Mouse (Mus musculus): ENCODE results near the gene Zfp692. TPM values are rescaled to one million over a fixed set of nuclear protein-coding genes. Genes with fewer than 3 reads are reported as not detected.

The Zfp692 gene
- 27.5 TPM for total RNA-seq (2023)

DNA sequence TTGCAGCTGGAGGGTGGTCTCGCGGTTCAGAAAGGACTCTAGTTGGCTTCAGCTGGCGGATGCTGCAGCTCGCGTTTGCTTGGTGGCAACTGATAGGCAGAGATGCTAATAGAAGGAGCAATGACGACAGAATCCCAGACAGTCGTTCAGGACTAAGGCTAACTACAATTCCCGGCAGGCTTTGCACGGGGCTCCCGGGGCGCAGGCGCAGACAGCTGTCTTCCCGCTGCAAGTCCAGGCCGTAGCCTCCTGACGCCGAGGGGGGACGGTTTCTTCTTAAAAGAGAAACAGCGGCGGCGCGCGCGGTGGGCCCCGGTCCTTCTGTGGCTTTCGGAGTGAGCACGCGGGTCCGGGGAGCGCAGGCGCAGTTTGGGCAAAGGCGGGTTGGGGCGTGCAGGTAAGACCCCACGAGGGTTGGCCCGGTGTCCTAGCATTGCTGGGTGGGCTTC is at the start of gene Zfp692:
Gene Zfp692 (plus strand): TSS at position 210 of the 449 bp plus-strand sequence.

DNA sequence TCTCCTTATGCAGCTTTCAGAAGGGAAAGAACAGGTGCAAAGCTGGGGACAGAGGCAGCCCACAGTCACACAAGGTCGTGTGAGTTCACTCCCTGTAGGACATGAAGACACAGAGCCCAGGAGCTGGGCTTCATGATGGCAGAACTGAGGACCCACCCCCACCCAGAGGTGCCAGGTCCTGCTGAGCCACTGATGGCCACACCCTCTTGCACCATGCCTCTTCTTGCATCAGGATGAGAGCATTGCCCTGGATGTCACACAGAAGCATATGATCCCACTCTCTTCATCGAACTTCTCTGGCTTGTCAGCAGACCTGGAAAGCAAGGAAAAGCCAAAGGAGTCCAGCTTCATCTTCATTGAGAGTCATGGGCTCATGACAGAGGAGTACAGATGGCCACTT is 32.3 kb upstream of the Zfp692 start, which contains the start of gene 4930438A08Rik:
Gene 4930438A08Rik (plus strand): TSS at position 228 of the 400 bp plus-strand sequence.

DNA sequence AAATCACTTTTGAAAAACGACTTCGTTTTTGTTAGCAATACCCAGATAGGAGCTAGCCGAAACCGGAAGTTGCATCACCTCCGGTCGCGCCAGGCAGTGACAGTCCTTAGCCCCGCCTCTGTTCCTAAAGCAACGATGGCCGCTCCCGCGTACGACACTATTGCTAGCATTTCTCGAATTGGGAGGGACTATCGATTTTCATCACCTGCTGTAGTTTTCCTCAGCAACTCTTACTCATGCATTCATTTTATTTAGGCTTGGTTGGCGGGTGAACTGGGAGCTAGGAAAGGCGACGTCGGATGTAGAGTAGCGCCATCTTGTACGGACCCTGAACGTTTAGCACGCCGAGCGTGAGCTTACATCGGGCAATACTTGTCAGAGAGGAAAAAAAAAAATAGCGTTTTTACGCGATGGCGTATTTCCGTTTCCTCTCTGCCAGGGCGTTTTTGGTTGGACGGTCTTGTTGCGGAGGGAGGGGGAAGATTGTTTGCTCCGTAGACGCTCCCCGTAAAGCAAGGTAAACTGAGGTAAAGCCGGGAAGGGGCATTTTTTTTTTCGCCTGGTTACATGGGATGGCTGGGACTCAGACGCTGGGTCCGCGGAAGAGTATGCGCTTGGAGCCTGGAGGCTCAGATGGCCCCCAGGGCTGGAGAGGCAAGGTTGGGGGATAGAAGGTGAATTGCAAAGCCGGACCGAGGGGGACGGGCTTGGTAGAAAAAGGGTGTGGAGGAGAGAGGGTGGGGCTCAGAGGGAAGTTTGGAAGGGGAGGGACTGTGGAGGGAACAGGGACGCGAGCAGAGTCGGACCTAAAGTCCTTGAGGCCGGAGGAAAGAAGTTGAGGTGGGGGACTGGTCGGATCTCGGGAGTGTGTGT is 23.6 kb downstream of the Zfp692 start, which contains the start of the genes Zfp672 and Sh3bp5l:
Gene Zfp672 (minus strand): TSS at position 64 of the 873 bp plus-strand sequence.
Gene Sh3bp5l (plus strand): TSS at position 449 of the 873 bp plus-strand sequence.

Other genes with a start within 250 kb of the Zfp692 start
- gene Gm12248, start 213.9 kb upstream of the Zfp692 start, total RNA-seq (2023) = not detected
- 40.0 TPM for gene Cnot8, start 202.9 kb upstream of the Zfp692 start, total RNA-seq (2023)
- 20.7 TPM for gene Gemin5, start 138.5 kb upstream of the Zfp692 start, total RNA-seq (2023)
- gene Mrpl22, start 135.4 kb upstream of the Zfp692 start, total RNA-seq (2023) = 21.9 TPM
- gene Igtp, start 107.5 kb upstream of the Zfp692 start, total RNA-seq (2023) = 72.1 TPM
- 19.6 TPM for gene Irgm2, start 107.5 kb upstream of the Zfp692 start, total RNA-seq (2023)
- gene 4930438A08Rik, start 32.3 kb upstream of the Zfp692 start, total RNA-seq (2023) = not detected
- gene Zfp672, start 23.3 kb downstream of the Zfp692 start, total RNA-seq (2023) = 38.0 TPM
- gene Sh3bp5l, start 23.7 kb downstream of the Zfp692 start, total RNA-seq (2023) = 26.0 TPM
- gene Lypd8, start 72.0 kb downstream of the Zfp692 start, total RNA-seq (2023) = not detected
- not detected for gene 1810065E05Rik, start 114.0 kb downstream of the Zfp692 start, total RNA-seq (2023)
- not detected for gene Gm12253, start 125.5 kb downstream of the Zfp692 start, total RNA-seq (2023)
- not detected for gene Lypd9, start 145.9 kb downstream of the Zfp692 start, total RNA-seq (2023)
- gene Olfr30, start 155.2 kb downstream of the Zfp692 start, total RNA-seq (2023) = not detected
- gene Olfr332, start 185.5 kb downstream of the Zfp692 start, total RNA-seq (2023) = not detected
- gene Olfr331, start 195.5 kb downstream of the Zfp692 start, total RNA-seq (2023) = not detected
- gene Olfr330, start 227.8 kb downstream of the Zfp692 start, total RNA-seq (2023) = not detected
- not detected for gene Olfr329-ps, start 239.4 kb downstream of the Zfp692 start, total RNA-seq (2023)
- 0.34 TPM for gene Olfr328, start 248.6 kb downstream of the Zfp692 start, total RNA-seq (2023)

Data from CD8-positive naive resting alpha-beta T cell, adult 57 days (primary cell).